Mouse (Mus musculus): Measurements from ENCODE around the gene Ppwd1. TPM values are rescaled to one million over a fixed set of nuclear protein-coding genes. Genes with fewer than 3 reads are reported as not detected.
A peak's percentile ranks its signal among the peaks of the same experiment; 100 is the strongest.

Gene Ppwd1
- polyA plus RNA-seq, 1 experiment from 2014 or later = 14.7 TPM

- WGBS = 75% methylated on average over 3 of the region's 3 CpGs
- no peaks in the 10 kb centered on the region for H3K9me3 ChIP-seq (replicated peaks)
Measured at GRCm38 (mm10) chr13:104176874-104177273, 51.8 kb downstream of the Ppwd1 start.

DNA sequence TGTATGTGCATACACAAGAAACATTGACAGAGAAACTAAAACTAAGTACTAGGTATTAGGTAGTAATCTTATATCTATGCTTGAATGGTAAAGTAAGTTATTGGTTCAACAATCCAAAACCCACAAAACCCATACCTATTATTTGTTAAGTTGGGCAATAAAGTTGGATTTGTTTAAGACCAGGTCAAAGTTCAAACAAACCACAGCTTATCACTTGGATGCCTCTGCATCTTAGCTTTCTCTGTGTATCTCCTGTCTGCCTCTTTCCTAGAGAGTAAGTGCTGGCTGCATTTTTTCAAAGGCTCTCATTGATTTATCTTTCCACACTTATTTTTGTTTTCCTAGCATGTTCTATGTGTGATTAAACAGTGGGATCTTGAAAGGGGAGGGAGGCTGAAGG lies 56.1 kb downstream of the Ppwd1 start:
- Histone ChIP-seq H3K36me3 (peaks cover 14% of the 10 kb centered on the region), H3K27me3 (no peaks in the 10 kb centered on the region), H3K27ac (replicated peaks) (no peak overlapping the region), H3K4me3 (replicated peaks) (no peak overlapping the region), H3K9ac (no peak overlapping the region), H3K9me3 (replicated peaks) (no peaks in the 10 kb centered on the region), H3K4me2 (replicated peaks) (no peak overlapping the region), H3K4me1 (peaks cover 7% of the 10 kb centered on the region; the same call in 1 of the 2 replicates)
- ATAC-seq (ENCODE audit: insufficient number of reproducible peaks, low FRiP score, low TSS enrichment, low read depth) = no peak

More at GRCm38 (mm10) chr13:104176874-104177273, 51.8 kb downstream of the Ppwd1 start:
- ATAC-seq (ENCODE audit: insufficient number of reproducible peaks, low FRiP score, low TSS enrichment, low read depth) = no peak
- Histone ChIP-seq H3K27ac (replicated peaks) (no peak overlapping the region), H3K36me3 (no peaks in the 10 kb centered on the region), H3K9ac (no peak overlapping the region), H3K27me3 (no peaks in the 10 kb centered on the region), H3K4me1 (peaks cover 7% of the 10 kb centered on the region; the same call in 1 of the 2 replicates), H3K4me2 (replicated peaks) (peak overlapping the region; percentile 46), H3K4me3 (replicated peaks) (peak overlapping the region; percentile 31)

- Histone ChIP-seq H3K4me2 (replicated peaks) (no peak overlapping the region), H3K36me3 (peaks cover 14% of the 10 kb centered on the region), H3K9ac (no peak overlapping the region), H3K9me3 (replicated peaks) (no peaks in the 10 kb centered on the region), H3K4me3 (replicated peaks) (no peak overlapping the region), H3K4me1 (0 out of 2 replicates have a peak, but pooled peaks cover 3% of the 10 kb centered on the region), H3K27ac (replicated peaks) (no peak overlapping the region), H3K27me3 (no peaks in the 10 kb centered on the region)
- WGBS = 94% methylated on average over 5 of the region's 5 CpGs
- ATAC-seq (ENCODE audit: insufficient number of reproducible peaks, low FRiP score, low TSS enrichment, low read depth) = no peak
Measured at GRCm38 (mm10) chr13:104171711-104172110, 56.9 kb downstream of the Ppwd1 start.

- H3K27me3 ChIP-seq = no peaks in the 10 kb centered on the region
- H3K4me3 ChIP-seq (replicated peaks) = no peak overlapping the region
- H3K36me3 ChIP-seq = peaks cover 35% of the 10 kb centered on the region
- H3K9me3 ChIP-seq (replicated peaks) = no peaks in the 10 kb centered on the region
- no peak overlapping the region for H3K9ac ChIP-seq
- H3K4me2 ChIP-seq (replicated peaks) = no peak overlapping the region
- H3K4me1 ChIP-seq = no peaks in the 10 kb centered on the region
- no peak overlapping the region for H3K27ac ChIP-seq (replicated peaks)
- 19% methylated on average over 1 of the region's 1 CpGs for WGBS
- no peak for ATAC-seq (ENCODE audit: insufficient number of reproducible peaks, low FRiP score, low TSS enrichment, low read depth)
Measured at GRCm38 (mm10) chr13:104155686-104156085, 73.0 kb downstream of the Ppwd1 start.

Other genes starting within 250 kb of the Ppwd1 start
- 15.7 and 18.8 TPM in 2 replicates for gene Nln, start 119.2 kb downstream of the Ppwd1 start, polyA plus RNA-seq (2015; fragmentation: Nextera tagmentation; extraction: Ambion mirVana)
- 8.2 and 8.7 TPM in 2 replicates for gene Sgtb, start 119.1 kb downstream of the Ppwd1 start, polyA plus RNA-seq (2015; fragmentation: Nextera tagmentation; extraction: Ambion mirVana)
- gene Trappc13, start 50.4 kb downstream of the Ppwd1 start, polyA plus RNA-seq (2015; fragmentation: Nextera tagmentation; extraction: Ambion mirVana) = 55.0 and 55.9 TPM in 2 replicates
- gene Trim23, start 50.0 kb downstream of the Ppwd1 start, polyA plus RNA-seq (2015; fragmentation: Nextera tagmentation; extraction: Ambion mirVana) = 19.3 and 20.9 TPM in 2 replicates
- gene Cenpk, start 232 bp downstream of the Ppwd1 start, polyA plus RNA-seq (2015; fragmentation: Nextera tagmentation; extraction: Ambion mirVana) = 45.1 and 53.4 TPM in 2 replicates
- 1.9 and 2.4 TPM in 2 replicates for gene Adamts6, start 59.0 kb upstream of the Ppwd1 start, polyA plus RNA-seq (2015; fragmentation: Nextera tagmentation; extraction: Ambion mirVana)